Mouse (Mus musculus): Measurements from ENCODE around the gene Sult2a2.
"Not testable (repeated sequence)": the region's sequence is repeated elsewhere in the genome, so short reads cannot be mapped to it uniquely, and the experiment has no call there.

Sult2a2 gene

GRCm38 (mm10) chr7:13733205-13733604, at the start of gene Sult2a2:
Gene Sult2a2, plus strand, starts transcription at chr7:13733505.
- not testable (repeated sequence) for DNase-seq (ENCODE audit: low read depth, low spot score)

GRCm38 (mm10) chr7:13813913-13814312, 80.6 kb downstream of the Sult2a2 start:
- no peak for DNase-seq (ENCODE audit: low read depth, low spot score)

Data from ES-CJ7 (cell line).